Mouse (Mus musculus) T-helper 17 cell (primary cell): Measurements from ENCODE around the gene Rbms3.

ENCODE experiments used
- in situ Hi-C, 2 experiments: fragments of 300-600 bp; cut with MboI, MseI; formaldehyde crosslinking; loops; 1 replicate in 1 of 2; 2 replicates in 1 of 2; pipeline ENCODE4 v1.15.1; 2025; ENCODE audit warnings: high pct_unique_total_duplicates in 2 of 2

The Rbms3 gene

GRCm38 (mm10) chr9:116855744-116856143 lies 774.0 kb downstream of the Rbms3 start:
- in situ Hi-C loops = no loop called here

- in situ Hi-C loops = no loop called here
These were observed 780.8 kb downstream of the Rbms3 start for GRCm38 (mm10) chr9:116848905-116849304.

- in situ Hi-C loops = no loop called here
These were observed 781.5 kb downstream of the Rbms3 start for GRCm38 (mm10) chr9:116848166-116848565.

GRCm38 (mm10) chr9:116847241-116848135 lies 782.2 kb downstream of the Rbms3 start:
- in situ Hi-C loops = no loop called here

GRCm38 (mm10) chr9:116834949-116835348 lies 794.8 kb downstream of the Rbms3 start:
- in situ Hi-C loops = no loop called here

GRCm38 (mm10) chr9:116833677-116834076 lies 796.0 kb downstream of the Rbms3 start:
- in situ Hi-C loops = no loop called here

- in situ Hi-C loops = no loop called here
These were observed 796.9 kb downstream of the Rbms3 start for GRCm38 (mm10) chr9:116832822-116833221.

GRCm38 (mm10) chr9:116831386-116831785 lies 798.3 kb downstream of the Rbms3 start:
- in situ Hi-C loops = no loop called here

GRCm38 (mm10) chr9:116829929-116830328 lies 799.8 kb downstream of the Rbms3 start:
- in situ Hi-C loops = no loop called here

GRCm38 (mm10) chr9:116821601-116822000 lies 808.1 kb downstream of the Rbms3 start:
- in situ Hi-C loops = no loop called here

- in situ Hi-C loops = no loop called here
These were observed 812.5 kb downstream of the Rbms3 start for GRCm38 (mm10) chr9:116817196-116817595.

GRCm38 (mm10) chr9:116814495-116815094 lies 815.1 kb downstream of the Rbms3 start:
- in situ Hi-C loops = no loop called here

- in situ Hi-C loops = no loop called here
These were observed 816.3 kb downstream of the Rbms3 start for GRCm38 (mm10) chr9:116813396-116813795.

GRCm38 (mm10) chr9:116809260-116809659 lies 820.5 kb downstream of the Rbms3 start:
- in situ Hi-C loops = no loop called here

- in situ Hi-C loops = no loop called here
These were observed 821.3 kb downstream of the Rbms3 start for GRCm38 (mm10) chr9:116808401-116808800.

GRCm38 (mm10) chr9:116807166-116808081 lies 822.3 kb downstream of the Rbms3 start:
- in situ Hi-C loops = no loop called here

GRCm38 (mm10) chr9:116803292-116803731 lies 826.4 kb downstream of the Rbms3 start:
- in situ Hi-C loops = no loop called here

- in situ Hi-C loops = no loop called here
These were observed 827.1 kb downstream of the Rbms3 start for GRCm38 (mm10) chr9:116802602-116803001.

GRCm38 (mm10) chr9:116795240-116795955 lies 834.3 kb downstream of the Rbms3 start:
- in situ Hi-C loops = no loop called here

GRCm38 (mm10) chr9:116791850-116792249 lies 837.9 kb downstream of the Rbms3 start:
- in situ Hi-C loops = no loop called here
